Mouse (Mus musculus) ovary, postnatal 10 days (tissue): ENCODE data around the gene Slc5a2.

Source experiments
- DNase-seq: peaks from one replicate; pipeline ENCODE4 v3.0.0; 2022; ENCODE audit warnings: low spot score

Gene Slc5a2

DNA sequence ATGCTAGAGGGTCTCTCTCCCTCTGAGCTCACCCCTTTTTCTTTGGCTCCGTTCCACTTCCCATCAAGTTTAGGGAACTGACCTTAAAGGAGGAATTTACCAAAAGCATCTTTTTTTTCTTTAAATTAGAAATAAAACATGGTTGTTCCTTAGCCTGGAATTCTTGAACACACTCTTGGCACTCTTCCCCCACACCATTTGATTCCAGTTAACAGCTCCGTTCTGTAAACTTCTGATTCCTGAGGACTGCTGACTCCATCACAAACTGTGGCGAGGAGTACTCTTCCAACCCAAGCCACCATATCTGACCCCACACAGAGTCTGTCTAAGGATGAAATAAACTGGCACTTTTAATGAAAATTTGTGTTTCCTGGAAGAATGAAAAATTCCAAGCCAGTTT is 35.5 kb downstream of the Slc5a2 start:
- DNase-seq = no peak

DNA sequence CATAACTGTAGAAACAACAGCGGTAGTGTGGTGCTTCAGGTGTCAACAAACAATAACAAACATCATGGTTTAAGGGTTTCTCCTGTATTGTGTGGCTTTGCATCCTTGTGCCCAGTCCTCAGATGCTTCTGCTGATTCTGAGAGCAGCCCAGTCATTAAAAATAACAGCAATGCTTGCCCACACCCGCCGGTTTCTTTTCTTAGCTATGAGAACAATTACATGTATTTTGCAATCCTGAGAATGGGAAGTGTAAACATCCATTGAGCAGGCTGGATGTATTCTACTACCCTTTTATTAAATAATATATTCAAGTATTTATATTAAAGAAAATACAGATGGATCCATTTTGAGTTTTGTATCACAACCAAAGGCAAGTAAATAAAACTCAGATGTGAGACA is 36.7 kb downstream of the Slc5a2 start:
- DNase-seq = no peak

DNA sequence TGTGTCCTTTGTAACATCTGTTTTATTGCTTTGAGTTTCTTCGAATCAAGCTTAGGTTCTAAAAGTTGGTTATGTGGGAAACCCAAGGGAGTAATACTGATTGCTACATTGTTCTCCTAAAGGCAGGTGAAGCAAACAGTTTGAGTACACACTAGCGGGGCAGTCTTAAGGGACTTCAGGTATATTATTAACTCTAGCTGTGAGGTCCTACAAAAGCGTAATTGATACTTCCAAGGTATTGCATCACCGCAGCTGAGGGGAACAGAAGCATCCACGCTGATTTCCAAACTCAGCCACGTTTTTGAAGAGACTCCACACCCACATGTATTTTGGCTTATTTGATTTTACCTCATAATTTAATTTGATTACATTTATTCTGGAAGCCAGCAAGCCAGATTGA is 38.7 kb downstream of the Slc5a2 start:
- DNase-seq = no peak

DNA sequence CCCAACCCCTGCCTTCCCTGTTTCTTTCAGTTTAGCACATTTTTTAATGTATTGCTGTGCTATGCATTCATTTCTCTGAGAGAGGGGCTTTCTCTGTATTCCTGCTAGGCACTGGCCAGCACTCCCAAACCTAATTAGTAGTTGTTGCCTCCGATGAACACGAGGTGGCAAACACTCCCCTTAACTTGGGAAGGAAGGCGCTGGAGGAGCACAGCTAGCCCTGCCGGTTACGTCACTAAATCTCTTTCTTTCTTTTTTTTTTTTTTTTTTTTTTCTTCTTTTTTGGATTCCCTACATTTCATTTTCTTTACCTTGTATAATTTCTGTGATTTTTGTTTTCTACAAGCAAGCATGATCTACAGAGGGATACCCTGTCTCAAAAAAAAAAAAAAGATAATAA is 39.5 kb downstream of the Slc5a2 start:
- DNase-seq = no peak

DNA sequence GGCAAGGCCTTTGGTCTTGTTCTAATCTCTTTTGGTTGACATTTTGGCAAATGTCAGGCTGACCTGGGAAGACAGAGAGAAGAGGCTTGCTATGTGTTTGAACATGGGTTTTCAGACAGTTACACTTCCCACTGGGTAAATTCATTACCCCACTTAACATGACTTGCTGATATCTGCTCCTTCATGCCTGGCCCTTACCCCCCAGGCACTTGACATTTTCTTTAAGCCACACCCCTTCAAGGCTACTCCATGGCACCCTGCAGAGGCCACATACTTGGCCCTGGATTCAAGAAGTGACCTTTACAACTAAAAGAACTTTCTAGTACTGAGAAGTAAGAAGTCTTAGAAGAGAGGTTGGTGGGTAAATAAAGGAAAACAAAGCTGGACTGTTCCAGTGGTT is 42.4 kb downstream of the Slc5a2 start:
- no peak for DNase-seq

DNA sequence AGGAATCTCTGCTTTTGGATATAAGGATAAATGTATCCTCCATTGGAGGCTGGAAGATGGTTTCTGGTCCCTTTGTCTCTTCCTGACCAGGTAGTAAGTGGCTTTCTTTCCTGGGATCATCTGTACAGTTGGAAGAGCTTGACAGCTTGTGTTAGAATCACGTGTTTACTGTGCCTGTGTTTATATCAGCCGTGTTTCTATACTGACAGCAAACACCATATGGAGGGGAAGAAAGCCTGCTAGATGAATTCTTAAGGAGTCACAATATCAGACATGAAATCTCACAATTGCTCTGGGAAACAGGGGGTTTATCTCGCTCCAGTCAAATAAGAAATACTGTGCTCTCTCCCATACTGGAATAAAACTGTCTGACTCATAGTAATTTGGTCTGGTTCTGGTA is 43.8 kb downstream of the Slc5a2 start:
- no peak for DNase-seq

DNA sequence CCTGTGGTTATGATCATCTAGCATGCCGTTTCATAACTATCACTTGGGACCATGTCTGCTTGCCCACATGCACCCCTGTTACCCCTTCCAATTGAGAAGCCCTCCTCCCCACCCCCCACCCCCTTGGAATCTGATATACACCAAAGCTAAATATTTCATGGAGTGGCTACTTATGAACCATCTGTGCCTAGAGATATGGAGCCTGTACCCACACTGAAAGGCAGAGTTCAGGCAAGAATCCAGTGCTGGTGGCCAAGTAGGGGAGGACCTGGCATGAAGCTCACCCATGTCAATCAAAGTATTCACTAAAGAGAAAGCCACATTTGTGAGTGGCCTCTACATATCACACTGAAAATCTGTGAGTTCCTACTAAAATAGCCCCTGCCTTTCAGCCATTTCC is 44.3 kb downstream of the Slc5a2 start:
- no peak for DNase-seq

DNA sequence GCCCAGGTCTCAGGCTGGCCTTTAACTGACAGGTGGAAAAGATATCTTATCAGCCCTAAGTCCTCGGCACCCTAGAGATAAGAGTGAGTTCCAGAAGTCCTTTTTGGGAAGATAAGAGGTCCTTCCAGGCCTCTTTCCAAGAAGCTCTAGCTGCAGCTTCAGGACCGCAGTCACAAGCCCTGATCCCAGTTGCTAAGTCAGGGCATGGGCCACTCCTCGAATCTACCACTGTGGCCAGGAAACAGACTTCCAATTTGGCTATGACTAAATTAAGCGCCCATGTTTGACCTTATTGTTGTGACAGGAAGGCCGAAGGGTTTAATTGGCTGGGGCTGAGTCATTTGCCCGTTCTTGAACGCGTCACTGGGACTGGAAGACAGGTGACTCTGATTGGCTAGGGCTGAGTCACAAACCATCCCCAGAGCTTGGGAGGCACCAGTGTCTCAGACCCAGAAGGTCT is 44.8 kb downstream of the Slc5a2 start:
- no peak for DNase-seq

DNA sequence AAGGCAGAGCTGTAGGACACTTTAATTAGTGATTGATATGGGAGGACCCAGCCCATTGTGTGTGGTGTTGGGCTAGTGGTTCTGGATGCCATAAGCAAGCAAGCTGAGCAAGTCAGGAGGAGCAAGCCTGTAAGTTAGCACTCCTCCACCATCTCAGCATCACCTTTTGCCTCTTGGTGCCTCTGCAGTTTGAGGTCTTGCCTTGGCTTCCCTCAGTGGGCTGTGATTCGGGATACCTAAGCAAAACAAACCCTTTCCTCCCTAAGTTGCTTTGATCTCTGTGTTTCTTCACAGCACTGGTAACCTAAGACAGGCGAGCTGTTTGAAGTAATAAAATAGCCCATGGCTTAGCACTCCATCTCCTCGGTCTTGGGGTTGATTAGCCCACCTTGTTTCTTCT is 45.8 kb downstream of the Slc5a2 start:
- DNase-seq = no peak

DNA sequence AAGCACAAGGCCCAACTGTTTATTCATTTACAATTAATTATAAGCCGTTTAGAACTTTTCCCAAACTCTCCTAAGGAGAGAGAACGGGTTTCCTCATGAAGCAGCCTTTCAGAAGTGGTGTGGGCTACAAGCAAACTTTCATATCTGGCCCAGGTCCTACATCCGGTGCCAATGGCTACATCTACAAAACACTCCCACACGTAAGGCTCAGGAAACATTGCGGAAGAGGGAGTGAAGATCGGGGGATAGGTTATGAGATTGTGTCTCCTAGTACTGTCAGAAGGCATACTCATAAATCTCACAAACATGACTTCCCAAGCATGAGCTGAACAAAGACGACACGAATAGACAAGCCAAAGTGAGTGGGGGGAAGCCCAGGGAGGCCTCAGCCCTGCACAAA is 46.4 kb downstream of the Slc5a2 start:
- DNase-seq = no peak

DNA sequence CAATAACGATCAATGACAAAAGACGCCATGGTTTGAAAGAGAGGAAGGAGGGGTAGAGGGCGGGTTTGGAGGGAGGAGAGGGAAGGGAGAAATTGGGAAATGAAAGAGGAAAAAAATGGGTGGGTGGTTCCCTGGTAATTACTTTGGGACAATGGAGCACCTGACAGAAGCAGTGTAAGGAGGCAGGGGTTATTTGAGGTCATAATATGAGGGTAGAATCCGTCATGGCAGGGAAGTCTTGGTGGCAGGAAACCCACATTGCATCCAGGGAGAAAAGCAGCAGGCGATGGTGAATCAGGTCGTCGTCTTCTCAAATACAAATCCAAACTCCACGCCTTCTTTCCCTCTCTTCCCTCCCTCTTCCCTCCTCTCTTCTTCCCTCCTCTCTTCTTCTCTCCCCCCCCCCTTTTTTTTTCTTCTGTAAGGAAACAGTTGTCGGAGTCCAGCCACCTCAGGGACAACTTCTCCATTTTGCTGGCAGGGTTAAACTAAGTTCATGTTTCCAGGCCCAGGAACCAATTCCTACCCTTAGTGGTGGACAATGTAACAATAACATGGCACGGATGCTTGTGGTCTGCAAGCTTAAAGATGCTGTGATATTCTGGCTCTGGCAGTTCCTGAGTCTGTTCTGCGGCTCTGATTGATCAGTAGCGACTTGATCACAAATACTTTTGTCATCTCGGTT is 47.1 kb downstream of the Slc5a2 start:
- DNase-seq = no peak

DNA sequence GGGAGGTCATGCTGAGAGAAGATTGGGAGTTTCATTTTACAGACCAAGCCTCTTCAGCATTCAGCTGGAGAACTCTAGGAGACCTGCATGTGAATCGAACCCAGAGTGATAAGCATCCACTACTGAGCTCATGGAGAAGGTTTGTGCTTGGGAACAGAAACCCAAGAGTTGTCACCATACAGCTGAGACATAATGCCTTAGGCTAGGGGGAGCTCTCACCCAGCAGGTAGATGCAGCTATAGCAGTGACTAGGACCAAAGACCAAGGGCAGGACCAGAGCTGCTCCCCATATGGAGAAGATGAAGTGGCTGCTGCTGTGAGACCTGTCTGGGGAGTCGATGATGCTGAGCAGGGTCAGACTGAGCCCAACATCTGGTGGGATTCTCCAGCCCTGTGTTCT is 48.1 kb downstream of the Slc5a2 start:
- DNase-seq = no peak

DNA sequence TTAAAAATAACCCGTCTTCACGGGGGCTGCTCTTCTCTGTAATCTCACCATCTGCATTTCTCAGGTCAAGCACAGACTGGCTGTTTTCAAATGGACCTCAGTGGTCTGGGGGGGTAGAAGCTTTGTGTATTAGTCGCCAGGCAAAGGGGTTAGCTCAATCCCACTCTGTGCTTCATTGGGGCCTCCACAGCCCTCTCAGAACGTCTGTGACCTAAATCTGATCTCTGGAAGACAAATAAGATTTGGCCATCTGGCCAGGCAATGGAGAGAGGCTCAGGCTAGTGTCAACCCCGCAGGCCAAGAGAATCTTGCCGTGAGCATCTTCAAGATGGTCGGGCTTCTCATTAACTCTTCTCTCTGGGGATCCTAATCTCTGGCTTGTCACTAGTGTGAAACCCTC is 49.0 kb downstream of the Slc5a2 start:
- DNase-seq = no peak

DNA sequence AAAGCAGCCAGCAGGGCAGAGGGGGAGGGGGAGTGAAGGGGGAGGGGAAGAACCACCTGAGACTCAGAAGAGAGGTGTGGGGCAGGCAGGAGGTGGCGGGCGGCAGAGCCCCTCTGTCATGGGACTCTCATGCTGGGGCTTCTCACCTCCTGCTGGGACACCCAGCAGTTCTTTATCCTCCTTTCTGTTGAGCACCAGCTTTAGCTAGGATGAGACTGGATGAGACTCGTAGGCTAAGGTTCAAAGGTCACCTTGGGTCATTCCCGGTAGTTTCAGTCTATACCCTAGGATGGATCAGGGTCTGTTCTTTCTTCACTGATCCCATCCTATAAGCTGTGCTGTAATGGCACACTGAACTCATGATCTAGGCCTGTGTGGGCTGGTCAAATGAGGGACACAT is 51.6 kb downstream of the Slc5a2 start:
- DNase-seq = no peak

DNA sequence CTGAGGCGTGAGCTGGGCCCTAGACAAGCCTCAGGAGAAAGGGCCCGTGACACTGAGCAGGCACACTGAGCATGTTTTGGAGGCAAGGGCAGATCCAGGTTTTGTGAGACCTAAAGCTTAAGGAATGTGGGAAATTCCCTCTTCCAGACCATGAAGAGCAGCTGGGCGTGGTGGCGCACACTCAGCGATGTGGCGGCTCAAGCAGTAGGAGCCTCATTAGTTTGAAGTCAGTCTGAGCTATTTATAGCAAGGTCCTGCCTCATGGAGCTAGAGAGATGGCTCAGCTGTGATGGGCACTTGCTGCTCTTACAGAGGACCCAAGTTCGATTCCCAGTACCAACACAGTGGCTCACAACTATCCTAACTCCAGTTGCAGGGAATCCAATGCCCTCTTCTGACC is 53.7 kb downstream of the Slc5a2 start:
- no peak for DNase-seq

DNA sequence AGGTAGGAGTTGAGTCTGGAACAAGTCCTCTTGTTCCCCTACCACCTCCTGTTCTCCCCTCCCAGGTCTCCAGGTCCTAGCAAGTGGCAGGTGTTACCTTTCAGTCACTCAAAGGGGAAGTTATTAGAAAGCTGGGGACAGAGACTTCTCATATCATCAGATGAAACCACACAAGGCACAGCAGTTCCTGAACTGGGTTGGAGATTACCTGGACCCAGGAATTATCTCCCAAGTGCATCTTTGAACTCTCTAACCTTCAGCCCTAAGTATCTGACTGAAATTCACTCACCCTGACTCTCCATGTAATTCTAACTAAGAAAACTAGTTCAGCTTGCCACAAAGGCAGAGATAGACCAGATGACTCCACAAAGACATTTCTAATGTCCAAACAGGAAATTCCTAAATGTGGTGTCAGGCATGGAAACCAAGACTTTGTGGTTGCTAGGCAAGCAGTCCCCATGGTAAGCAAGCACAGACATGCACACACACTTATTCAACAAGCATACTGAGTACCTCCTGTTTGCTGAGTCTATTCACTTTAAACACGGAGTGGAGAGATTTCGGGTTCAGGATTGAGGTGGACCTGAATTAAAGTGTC is 54.9 kb downstream of the Slc5a2 start:
- no peak for DNase-seq

DNA sequence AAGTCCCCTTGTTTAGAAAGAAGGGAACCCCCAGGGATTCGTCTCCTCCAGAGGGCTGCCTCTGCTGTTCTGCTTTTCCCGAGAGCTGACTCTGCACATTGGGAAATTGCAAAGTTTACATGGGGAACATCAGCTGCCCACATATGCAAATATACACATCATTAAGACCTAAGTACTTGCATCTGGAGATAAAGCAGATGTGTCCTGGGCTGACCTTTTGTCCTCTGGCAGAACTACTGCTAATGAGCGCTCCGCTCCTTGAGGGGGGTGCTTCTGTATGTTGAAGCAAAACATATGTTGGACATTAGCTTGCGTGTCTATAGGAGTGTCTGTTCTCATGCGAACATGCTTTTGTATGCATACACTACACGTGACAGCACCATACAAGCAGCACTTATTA is 55.8 kb downstream of the Slc5a2 start:
- DNase-seq = no peak
